Mouse (Mus musculus): Measurements from ENCODE around the gene Olfr485.
"Not testable (repeated sequence)": the region's sequence is repeated elsewhere in the genome, so short reads cannot be mapped to it uniquely, and the experiment has no call there.

Olfr485 gene

GRCm38 (mm10) chr7:108159771-108160170, at the start of gene Olfr485:
Gene Olfr485, minus strand, starts transcription at chr7:108159871.
- DNase-seq (ENCODE audit: low spot score): no peak

- no peak for DNase-seq (ENCODE audit: low spot score)
Measured at GRCm38 (mm10) chr7:108196938-108197337, 37.3 kb upstream of the Olfr485 start.

GRCm38 (mm10) chr7:108196337-108196736, 36.7 kb upstream of the Olfr485 start:
- not testable (repeated sequence) for DNase-seq (ENCODE audit: low spot score)

- not testable (repeated sequence) for DNase-seq (ENCODE audit: low spot score)
Measured at GRCm38 (mm10) chr7:108192714-108193113, 33.0 kb upstream of the Olfr485 start.

GRCm38 (mm10) chr7:108191196-108191595, 31.5 kb upstream of the Olfr485 start:
- DNase-seq (ENCODE audit: low spot score): not testable (repeated sequence)

GRCm38 (mm10) chr7:108185237-108185636, 25.6 kb upstream of the Olfr485 start:
- DNase-seq (ENCODE audit: low spot score): not testable (repeated sequence)

- DNase-seq (ENCODE audit: low spot score): not testable (repeated sequence)
Measured at GRCm38 (mm10) chr7:108184401-108184800, 24.7 kb upstream of the Olfr485 start.

- DNase-seq (ENCODE audit: low spot score): not testable (repeated sequence)
Measured at GRCm38 (mm10) chr7:108172642-108173041, 13.0 kb upstream of the Olfr485 start, which contains the start of gene Olfr486. Gene Olfr486, minus strand, starts transcription at chr7:108172742.

- DNase-seq (ENCODE audit: low spot score): no peak
Measured at GRCm38 (mm10) chr7:108127349-108127748, 32.3 kb downstream of the Olfr485 start, which contains the start of gene Olfr484. Gene Olfr484, minus strand, starts transcription at chr7:108127449.

- DNase-seq (ENCODE audit: low spot score): no peak
Measured at GRCm38 (mm10) chr7:108121416-108121815, 38.3 kb downstream of the Olfr485 start.

- no peak for DNase-seq (ENCODE audit: low spot score)
Measured at GRCm38 (mm10) chr7:108120681-108121080, 39.0 kb downstream of the Olfr485 start.
